In genomic region chr9:53910823-53911222, GRCm38 (mm10) we compare ENCODE assay signal across 26 mouse cellular contexts.
DNase-seq lines count a peak whose midpoint lies in the region; ATAC-seq and TF ChIP-seq lines count a peak whose summit lies in the region.
"Had no signal": no experiment of that assay in that cellular context is flagged by ENCODE, and none has a peak within 500 bp of the region (broad histone marks: within the 10 kb centered on the region; RNA-seq: fewer than 3 reads in every experiment).

No protein-coding gene starts in this region.

- H3K4me3 ChIP-seq in hindbrain, embryonic 15.5 days, result no peak overlapping the region
- H3K4me3 ChIP-seq in hindbrain, postnatal 0 days (ENCODE audit: low read length), result no peak overlapping the region
- H3K4me3 ChIP-seq in midbrain, embryonic 14.5 days (replicated peaks; ENCODE audit: low read depth, low read length), result no peak overlapping the region
- H3K4me3 ChIP-seq in midbrain, embryonic 11.5 days (ENCODE audit: low read depth, low read length), result no peak overlapping the region
- H3K4me3 ChIP-seq in neural tube, embryonic 13.5 days, result no peak overlapping the region
- no peak overlapping the region for H3K4me3 ChIP-seq in neural tube, embryonic 15.5 days (replicated peaks)
- H3K4me3 ChIP-seq: embryonic facial prominence, embryonic 10.5 days; embryonic facial prominence, embryonic 13.5 days; erythroblast, embryonic 14.5 days; forebrain, embryonic 12.5 days; forebrain, embryonic 15.5 days; heart, adult 2 months; heart, embryonic 10.5 days; heart, embryonic 13.5 days had no signal

- peak overlapping the region; percentile 26 for H3K27ac ChIP-seq in hindbrain, embryonic 15.5 days (replicated peaks)
- no peak overlapping the region for H3K27ac ChIP-seq in hindbrain, postnatal 0 days
- H3K27ac ChIP-seq in midbrain, embryonic 14.5 days (replicated peaks; ENCODE audit: low read depth, low read length), result 0 out of 2 replicates have a peak overlapping the region, but pooled peaks have one; percentile 20
- no peak overlapping the region for H3K27ac ChIP-seq in midbrain, embryonic 11.5 days (ENCODE audit: low read depth, low read length)
- H3K27ac ChIP-seq in neural tube, embryonic 13.5 days (replicated peaks), result 0 out of 2 replicates have a peak overlapping the region, but pooled peaks have one; percentile 18
- no peak overlapping the region; the same call in 1 of the 2 replicates for H3K27ac ChIP-seq in neural tube, embryonic 15.5 days (replicated peaks)
- H3K27ac ChIP-seq: embryonic facial prominence, embryonic 10.5 days; embryonic facial prominence, embryonic 13.5 days; forebrain, embryonic 12.5 days; forebrain, embryonic 15.5 days; heart, adult 2 months; heart, embryonic 10.5 days; heart, embryonic 13.5 days had no signal

- H3K4me2 ChIP-seq in hindbrain, embryonic 15.5 days, result no peak overlapping the region
- no peak overlapping the region for H3K4me2 ChIP-seq in hindbrain, postnatal 0 days (ENCODE audit: low read depth, low read length)
- no peak overlapping the region for H3K4me2 ChIP-seq in midbrain, embryonic 14.5 days (ENCODE audit: low read length)
- no peak overlapping the region for H3K4me2 ChIP-seq in midbrain, embryonic 11.5 days
- no peak overlapping the region for H3K4me2 ChIP-seq in neural tube, embryonic 13.5 days
- no peak overlapping the region for H3K4me2 ChIP-seq in neural tube, embryonic 15.5 days
- H3K4me2 ChIP-seq: embryonic facial prominence, embryonic 13.5 days; forebrain, embryonic 12.5 days; forebrain, embryonic 15.5 days; heart, embryonic 13.5 days had no signal

- intact Hi-C loops in gastrocnemius, postnatal 36 days (cut with DNase I), result no loop called here

- ATAC-seq in hindbrain, embryonic 15.5 days (ENCODE audit: low FRiP score, low read depth), result no peak
- no peak for ATAC-seq in hindbrain, postnatal 0 days
- ATAC-seq in midbrain, embryonic 14.5 days (ENCODE audit: low FRiP score, low TSS enrichment), result no peak
- ATAC-seq in midbrain, embryonic 11.5 days (ENCODE audit: low FRiP score), result no peak
- ATAC-seq in neural tube, embryonic 13.5 days (ENCODE audit: low read depth), result no peak
- ATAC-seq in neural tube, embryonic 15.5 days (ENCODE audit: low FRiP score), result no peak
- ATAC-seq: activated CD4-positive, CD25-positive, alpha-beta regulatory T cell, adult 4 months; forebrain, embryonic 15.5 days had no signal

- WGBS in hindbrain, embryonic 15.5 days, result 84% methylated on average over 2 of the region's 2 CpGs
- 90% methylated on average over 2 of the region's 2 CpGs for WGBS in hindbrain, postnatal 0 days
- WGBS in midbrain, embryonic 14.5 days, result 88% methylated on average over 2 of the region's 2 CpGs
- WGBS in midbrain, embryonic 11.5 days, result 94% methylated on average over 2 of the region's 2 CpGs
- 76% methylated on average over 2 of the region's 2 CpGs for WGBS in neural tube, embryonic 13.5 days
- WGBS in neural tube, embryonic 15.5 days, result 74% methylated on average over 2 of the region's 2 CpGs

- no peak for DNase-seq in hindbrain, postnatal 0 days (ENCODE audit: low spot score)
- no peak for DNase-seq in midbrain, embryonic 14.5 days
- no peak for DNase-seq in midbrain, embryonic 11.5 days (ENCODE audit: low spot score, missing footprints)
- DNase-seq in gastrocnemius, postnatal 36 days, result no peak
- DNase-seq: adrenal gland, adult 8-10 months; adrenal gland, postnatal 25 days; B cell, adult 2 months; cerebellum, adult 11-12 months; cerebellum, adult 8-10 months; cerebellum, postnatal 36 days; embryo, embryonic 11 days; gastrocnemius, postnatal 25 days; heart, adult 2 months; heart, postnatal 14 days; heart, postnatal 4 days had no signal

- TF ChIP-seq CTCF in hindbrain, postnatal 0 days (IDR thresholded peaks at IDR 0.05; ENCODE audit: low read depth), result no peak

- H3K9me3 ChIP-seq in hindbrain, embryonic 15.5 days, result no peaks in the 10 kb centered on the region
- no peaks in the 10 kb centered on the region for H3K9me3 ChIP-seq in hindbrain, postnatal 0 days (ENCODE audit: low read length)
- H3K9me3 ChIP-seq in midbrain, embryonic 14.5 days (ENCODE audit: control insufficient read depth, low read length), result no peaks in the 10 kb centered on the region
- no peaks in the 10 kb centered on the region for H3K9me3 ChIP-seq in midbrain, embryonic 11.5 days (ENCODE audit: control insufficient read depth, low read length)
- H3K9me3 ChIP-seq in neural tube, embryonic 13.5 days, result no peaks in the 10 kb centered on the region
- H3K9me3 ChIP-seq in neural tube, embryonic 15.5 days (replicated peaks), result no peaks in the 10 kb centered on the region
- H3K9me3 ChIP-seq: embryonic facial prominence, embryonic 10.5 days; embryonic facial prominence, embryonic 13.5 days; forebrain, embryonic 12.5 days; forebrain, embryonic 15.5 days; heart, embryonic 10.5 days; heart, embryonic 13.5 days had no signal

- H3K9ac ChIP-seq in hindbrain, embryonic 15.5 days, result no peak overlapping the region
- H3K9ac ChIP-seq in hindbrain, postnatal 0 days (replicated peaks; ENCODE audit: low read length), result no peak overlapping the region
- H3K9ac ChIP-seq in midbrain, embryonic 14.5 days (replicated peaks; ENCODE audit: low read length), result no peak overlapping the region
- no peak overlapping the region for H3K9ac ChIP-seq in midbrain, embryonic 11.5 days (ENCODE audit: low read length)
- no peak overlapping the region for H3K9ac ChIP-seq in neural tube, embryonic 13.5 days
- H3K9ac ChIP-seq in neural tube, embryonic 15.5 days (replicated peaks), result no peak overlapping the region
- H3K9ac ChIP-seq: embryonic facial prominence, embryonic 13.5 days; forebrain, embryonic 12.5 days; forebrain, embryonic 15.5 days; heart, embryonic 13.5 days had no signal

- peaks cover 17% of the 10 kb centered on the region for H3K4me1 ChIP-seq in hindbrain, embryonic 15.5 days (replicated peaks)
- 0 out of 2 replicates have a peak, but pooled peaks cover 2% of the 10 kb centered on the region for H3K4me1 ChIP-seq in hindbrain, postnatal 0 days (ENCODE audit: insufficient read depth, low read length)
- peaks cover 12% of the 10 kb centered on the region for H3K4me1 ChIP-seq in midbrain, embryonic 14.5 days (ENCODE audit: control insufficient read depth, insufficient read depth, low read length)
- H3K4me1 ChIP-seq in midbrain, embryonic 11.5 days (ENCODE audit: control insufficient read depth, insufficient read depth, low read length), result no peaks in the 10 kb centered on the region
- peaks cover 13% of the 10 kb centered on the region for H3K4me1 ChIP-seq in neural tube, embryonic 13.5 days (replicated peaks)
- H3K4me1 ChIP-seq in neural tube, embryonic 15.5 days, result peaks cover 20% of the 10 kb centered on the region
- H3K4me1 ChIP-seq: embryonic facial prominence, embryonic 10.5 days; embryonic facial prominence, embryonic 13.5 days; forebrain, embryonic 12.5 days; heart, embryonic 10.5 days; heart, embryonic 13.5 days had no signal

- H3K27me3 ChIP-seq in hindbrain, embryonic 15.5 days, result no peaks in the 10 kb centered on the region
- no peaks in the 10 kb centered on the region for H3K27me3 ChIP-seq in hindbrain, postnatal 0 days (ENCODE audit: insufficient read depth, low read length)
- no peaks in the 10 kb centered on the region for H3K27me3 ChIP-seq in midbrain, embryonic 14.5 days (ENCODE audit: control insufficient read depth, insufficient read depth, low read length)
- no peaks in the 10 kb centered on the region for H3K27me3 ChIP-seq in midbrain, embryonic 11.5 days (ENCODE audit: control insufficient read depth, insufficient read depth, low read length)
- no peaks in the 10 kb centered on the region for H3K27me3 ChIP-seq in neural tube, embryonic 13.5 days
- H3K27me3 ChIP-seq in neural tube, embryonic 15.5 days (replicated peaks), result no peaks in the 10 kb centered on the region
- H3K27me3 ChIP-seq: embryonic facial prominence, embryonic 13.5 days; forebrain, embryonic 12.5 days; forebrain, embryonic 15.5 days; heart, embryonic 13.5 days had no signal

- no peaks in the 10 kb centered on the region for H3K36me3 ChIP-seq in hindbrain, embryonic 15.5 days
- no peaks in the 10 kb centered on the region for H3K36me3 ChIP-seq in hindbrain, postnatal 0 days (ENCODE audit: insufficient read depth, low read length)
- no peaks in the 10 kb centered on the region for H3K36me3 ChIP-seq in midbrain, embryonic 14.5 days (ENCODE audit: control insufficient read depth, insufficient read depth, low read length)
- H3K36me3 ChIP-seq in midbrain, embryonic 11.5 days (ENCODE audit: control insufficient read depth, insufficient read depth, low read length), result no peaks in the 10 kb centered on the region
- no peaks in the 10 kb centered on the region for H3K36me3 ChIP-seq in neural tube, embryonic 13.5 days
- 0 out of 2 replicates have a peak, but pooled peaks cover 3% of the 10 kb centered on the region for H3K36me3 ChIP-seq in neural tube, embryonic 15.5 days
- H3K36me3 ChIP-seq: embryonic facial prominence, embryonic 10.5 days; embryonic facial prominence, embryonic 13.5 days; forebrain, embryonic 12.5 days; forebrain, embryonic 15.5 days; heart, embryonic 10.5 days; heart, embryonic 13.5 days had no signal

Comparison
In these comparisons a context has a peak if more than half of its experiments do, and no peak if none do; other contexts are left out.
1. H3K27ac ChIP-seq: peak in hindbrain, embryonic 15.5 days (single experiment), midbrain, embryonic 14.5 days (single experiment) and neural tube, embryonic 13.5 days (single experiment); none in hindbrain, postnatal 0 days (single experiment), midbrain, embryonic 11.5 days (single experiment) and neural tube, embryonic 15.5 days (single experiment).